Mouse (Mus musculus): ENCODE data around the gene Nol4l.

Gene Nol4l

DNA sequence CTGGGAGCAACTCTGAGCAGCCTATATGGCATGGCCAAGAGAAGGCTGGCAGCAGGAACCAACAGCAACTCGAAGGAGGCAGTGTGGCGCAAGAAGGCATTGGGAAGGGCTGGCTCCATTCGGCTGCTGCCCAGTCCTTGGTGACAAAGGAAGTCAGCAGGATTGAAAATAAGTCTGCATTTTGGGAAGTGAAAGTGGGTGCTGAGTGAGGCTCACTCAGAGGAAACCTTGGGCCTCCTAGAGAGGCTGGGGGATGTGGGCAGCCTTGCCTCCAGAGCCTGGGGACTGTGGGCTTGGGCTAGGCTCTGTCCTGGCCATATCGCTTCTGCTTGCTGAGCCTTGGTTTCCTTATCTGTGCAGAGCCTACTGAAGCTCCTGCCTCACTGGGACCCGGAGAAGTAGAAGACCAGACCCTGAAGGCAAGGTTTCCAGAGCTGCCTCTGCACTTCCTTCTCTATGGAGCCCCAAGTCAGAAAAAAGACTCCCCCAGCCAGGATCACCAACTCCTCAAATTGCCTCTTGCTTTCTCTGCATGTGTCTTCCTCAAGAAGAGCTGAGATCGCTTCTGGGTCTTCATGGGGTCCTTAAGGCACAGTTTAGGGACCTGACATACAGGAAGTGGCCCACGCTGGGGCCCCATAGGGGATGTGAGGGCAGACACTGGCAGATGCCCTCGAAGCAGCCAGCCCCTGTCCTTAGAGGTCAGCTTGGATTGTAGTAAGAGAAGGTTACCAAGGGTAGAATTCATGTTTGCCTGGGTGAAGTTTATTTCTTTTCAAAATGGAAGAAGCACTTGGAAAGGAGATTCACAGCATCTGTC, 14.3 kb upstream of the Nol4l start:
- DNase-seq (ENCODE audit: low spot score): no peak

DNA sequence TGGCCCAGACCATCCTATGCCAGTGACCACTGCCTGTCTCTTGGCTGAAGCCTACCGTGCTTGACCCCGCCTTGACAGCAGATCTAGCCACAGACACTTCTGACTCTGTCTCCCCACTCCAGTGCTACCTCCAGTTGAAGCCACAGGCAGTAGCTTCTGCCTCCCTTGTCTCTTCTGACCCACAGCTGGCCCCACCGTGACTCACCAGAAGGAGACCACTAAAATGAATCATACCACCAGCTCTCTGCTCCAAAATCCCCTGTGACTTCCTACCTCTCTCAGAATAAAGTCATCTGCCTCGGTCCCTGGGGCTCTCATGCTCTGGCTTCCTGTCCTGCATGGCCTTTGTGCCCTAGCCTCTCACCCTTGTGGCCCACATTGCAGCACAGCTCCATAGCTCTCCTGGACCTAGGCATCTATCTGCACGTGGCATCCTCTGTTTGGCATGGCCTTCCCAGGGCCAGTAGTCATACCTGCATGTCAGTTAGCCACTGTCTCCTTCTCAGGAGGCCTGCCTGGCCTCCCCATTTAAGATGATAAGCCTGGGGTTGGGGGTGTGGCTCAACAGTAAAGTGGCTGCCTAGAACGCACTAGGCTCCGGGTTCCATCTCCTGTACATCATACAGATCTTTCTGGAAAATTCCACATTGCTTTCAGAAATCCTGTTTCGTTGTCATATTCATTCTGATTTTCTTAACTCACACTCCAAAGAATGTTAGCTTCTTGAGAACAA, 13.3 kb upstream of the Nol4l start:
- no peak for DNase-seq (ENCODE audit: low spot score)

GRCm38 (mm10) chr2:153538898-153539297, 9.1 kb upstream of the Nol4l start:
- DNase-seq (ENCODE audit: low spot score): no peak

DNA sequence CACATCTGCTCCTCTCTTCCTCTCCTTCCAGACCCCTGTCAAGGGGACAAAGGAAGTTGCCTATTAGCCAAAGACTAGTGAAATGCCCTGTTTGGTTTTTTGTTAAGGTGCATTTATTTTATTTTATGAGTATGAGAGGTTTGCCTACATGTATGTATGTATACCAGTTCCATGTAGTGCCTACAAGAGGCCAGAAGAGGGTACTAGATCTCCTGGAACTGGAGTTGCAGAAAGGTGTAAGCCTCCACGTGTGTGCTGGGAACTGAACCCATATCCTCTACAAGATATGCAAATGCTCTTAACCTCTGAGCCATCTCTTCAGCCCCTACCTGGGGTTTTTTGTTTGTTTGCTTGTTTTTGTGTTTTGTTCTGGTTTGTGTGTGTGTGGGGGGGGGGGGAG, 4.2 kb upstream of the Nol4l start:
- DNase-seq (ENCODE audit: low spot score): no peak

DNA sequence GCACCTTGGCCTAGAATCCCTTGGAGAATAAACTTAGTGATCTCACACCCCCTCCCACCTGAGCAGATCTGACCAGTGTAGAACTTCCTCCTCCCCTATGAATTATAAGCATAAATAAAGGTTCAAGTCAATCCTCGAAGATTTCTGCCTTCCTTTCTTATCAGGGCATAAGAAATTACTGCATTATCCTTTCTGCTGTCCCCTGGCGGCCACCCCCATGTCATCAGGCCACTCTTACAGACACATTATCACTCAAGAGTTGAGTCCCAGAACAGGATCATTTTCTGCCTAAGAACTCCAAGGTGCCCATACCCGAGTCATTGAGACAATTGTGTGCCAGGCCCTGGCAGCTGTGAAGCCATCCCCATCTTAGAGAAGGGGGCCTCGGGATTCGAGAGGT, 1.2 kb upstream of the Nol4l start:
- DNase-seq (ENCODE audit: low spot score): no peak

DNA sequence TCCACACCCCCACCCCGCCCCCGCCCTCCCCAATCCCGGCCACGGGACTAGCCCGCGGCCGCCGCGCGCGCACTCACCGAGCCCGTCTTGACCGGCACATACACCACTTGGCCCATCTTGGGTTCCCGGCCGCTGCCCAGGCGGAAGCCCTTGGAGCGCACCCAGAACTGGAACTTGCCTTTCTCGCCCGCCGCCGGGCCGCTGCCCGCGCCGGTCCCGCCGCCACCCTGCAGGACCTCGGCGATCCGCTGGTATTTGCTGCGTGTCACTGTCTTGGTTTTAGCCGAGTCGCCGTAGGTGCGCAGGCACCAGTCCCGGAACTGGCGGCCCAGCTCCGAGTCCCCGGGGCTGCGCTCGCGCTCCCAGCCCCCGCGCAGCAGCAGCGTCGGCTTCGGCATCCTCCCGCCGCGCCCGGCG, 398 bp downstream of the Nol4l start:
- peak; percentile 48 for DNase-seq (ENCODE audit: low spot score)

DNA sequence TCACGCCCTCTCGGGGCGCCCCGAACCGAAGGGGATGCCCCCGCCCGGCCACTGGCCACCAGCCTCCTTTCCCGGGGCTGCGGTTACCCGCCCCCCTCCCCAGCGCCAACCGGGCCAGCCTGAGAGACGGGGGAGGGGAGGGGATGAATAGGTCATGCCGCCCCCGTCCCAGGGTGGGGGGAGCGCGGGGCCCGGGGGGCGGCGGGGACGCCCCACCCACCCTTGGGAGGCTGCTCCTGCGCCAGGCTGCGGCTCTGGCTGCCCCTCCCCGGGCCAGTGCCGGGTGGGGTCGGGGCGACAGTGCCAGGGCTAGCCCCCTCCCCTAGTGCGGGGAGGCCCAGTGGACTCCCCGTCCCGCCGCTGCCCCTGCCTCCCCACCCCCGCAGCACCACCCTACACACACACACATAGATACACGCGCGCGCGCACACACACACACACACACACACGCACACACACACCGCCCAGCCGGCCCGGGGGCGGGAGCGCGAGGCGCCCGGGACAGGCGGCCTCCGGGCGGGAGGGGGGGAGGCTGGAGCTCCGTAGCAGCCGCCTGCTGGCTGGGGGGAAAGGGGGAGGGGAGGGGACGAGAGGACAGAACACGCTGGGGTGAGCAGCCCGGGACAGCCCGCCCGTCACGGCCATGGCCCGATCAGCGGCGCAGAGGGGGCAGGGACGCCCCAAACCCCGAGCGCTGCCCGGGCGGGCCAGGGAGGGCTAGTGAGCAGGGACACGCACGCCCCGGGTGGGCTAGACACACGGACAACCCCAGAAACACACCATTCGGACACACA, 1.0 kb downstream of the Nol4l start:
- DNase-seq (ENCODE audit: low spot score): peak; percentile 36

DNA sequence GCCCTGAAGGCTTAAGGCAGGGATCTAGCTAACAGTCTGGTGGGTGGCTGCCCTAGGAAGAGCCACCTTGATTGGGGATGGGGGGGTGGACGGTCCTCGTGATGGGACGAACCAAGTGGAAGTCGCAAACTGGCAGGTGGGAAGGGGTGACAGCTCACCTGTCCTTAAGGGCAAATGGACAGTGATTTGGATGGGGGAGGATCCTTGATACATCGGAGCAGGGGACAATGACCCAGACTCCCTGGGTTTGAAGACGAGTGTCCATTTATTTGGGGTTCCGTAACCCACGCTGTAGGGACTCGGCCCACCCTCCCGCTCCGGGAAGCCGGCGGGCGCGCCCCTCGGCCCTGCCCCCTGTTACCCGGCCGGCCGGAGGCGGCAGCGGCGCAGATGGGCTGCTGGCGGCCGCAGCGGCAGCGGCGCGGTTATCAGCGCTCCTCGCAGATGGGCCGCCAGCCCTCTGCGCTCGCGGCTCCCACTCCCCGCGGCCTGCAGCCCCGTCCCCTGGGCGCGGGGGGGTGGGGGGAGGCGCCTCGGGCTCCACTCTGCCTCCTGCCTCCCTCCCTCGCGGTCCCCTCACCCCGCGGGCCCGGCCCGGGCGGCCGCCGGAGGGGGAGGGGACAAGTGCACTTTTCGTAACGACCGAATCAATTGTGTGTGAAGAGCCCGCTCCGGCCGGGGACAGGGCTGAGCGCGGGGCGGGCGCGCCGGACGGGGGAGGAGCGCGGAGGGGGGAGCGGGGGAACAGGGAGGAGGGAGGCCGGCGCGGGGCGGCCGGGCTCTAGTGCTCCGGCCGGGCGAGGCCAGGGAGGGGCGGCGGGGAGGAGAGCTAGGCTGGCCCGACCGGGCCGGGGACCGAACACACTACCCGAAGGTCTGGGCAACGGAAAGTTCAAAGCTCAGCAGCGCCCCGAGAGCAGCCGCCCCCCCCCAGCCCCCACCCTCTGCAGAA, 1.9 kb downstream of the Nol4l start:
- DNase-seq (ENCODE audit: low spot score): peak; percentile 57

DNA sequence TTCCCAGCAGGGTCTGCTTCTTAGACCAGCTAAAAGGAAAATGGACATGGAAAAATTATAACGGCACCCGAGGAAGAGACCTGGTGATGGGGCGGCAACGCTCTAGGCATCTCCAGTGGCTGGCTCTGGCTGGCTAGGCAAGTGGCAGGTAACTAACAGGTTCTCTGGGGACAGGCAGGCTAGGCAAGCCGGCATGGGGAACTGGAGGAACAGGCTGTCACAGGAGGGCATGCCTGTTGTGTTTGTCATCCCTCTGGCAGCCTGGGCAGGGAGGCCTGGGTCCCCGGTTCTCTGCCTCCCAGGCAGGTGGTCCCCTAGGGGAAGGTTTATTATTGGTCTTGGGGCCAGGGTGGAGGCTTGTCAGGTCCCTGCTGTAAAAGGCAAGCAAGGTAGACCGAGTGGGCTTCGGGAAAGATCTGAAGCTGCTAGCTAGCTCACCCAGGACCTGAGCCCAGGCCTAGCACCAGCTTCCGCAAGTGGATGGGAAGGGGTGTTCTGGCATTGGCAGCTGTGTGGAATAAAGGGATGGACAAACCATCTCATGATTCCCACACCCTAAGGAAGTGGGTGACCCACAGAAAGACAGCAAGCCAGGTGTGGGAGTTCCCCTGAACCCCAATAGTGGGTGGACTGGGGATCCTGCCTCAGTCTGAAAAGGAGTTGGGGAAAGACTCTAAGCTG, 2.8 kb downstream of the Nol4l start:
- DNase-seq (ENCODE audit: low spot score): peak; percentile 77

- peak; percentile 70 for DNase-seq (ENCODE audit: low spot score)
These were observed 3.9 kb downstream of the Nol4l start for GRCm38 (mm10) chr2:153525906-153526311.

- DNase-seq (ENCODE audit: low spot score): no peak
These were observed 5.0 kb downstream of the Nol4l start for GRCm38 (mm10) chr2:153524727-153525126.

DNA sequence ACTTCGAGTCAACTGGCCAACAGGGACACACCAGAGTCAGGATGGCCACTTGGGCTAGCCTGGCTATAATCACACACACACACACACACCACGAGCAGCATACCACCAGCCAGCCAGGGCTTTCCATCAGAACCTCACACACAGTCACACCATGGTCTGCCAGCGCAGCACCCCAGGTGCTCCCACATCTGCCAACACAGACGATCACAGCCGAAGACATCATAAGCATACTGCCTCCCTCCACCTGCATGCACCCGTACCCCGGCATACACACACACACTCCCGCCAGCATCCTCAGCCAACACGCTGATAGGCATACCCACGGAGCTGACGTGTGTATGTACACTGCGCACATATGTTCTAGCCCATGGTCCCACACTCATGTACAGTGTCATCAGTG, 6.1 kb downstream of the Nol4l start:
- no peak for DNase-seq (ENCODE audit: low spot score)

- no peak for DNase-seq (ENCODE audit: low spot score)
These were observed 6.6 kb downstream of the Nol4l start for GRCm38 (mm10) chr2:153523143-153523542.

- no peak for DNase-seq (ENCODE audit: low spot score)
These were observed 7.5 kb downstream of the Nol4l start for GRCm38 (mm10) chr2:153522270-153522669.

- DNase-seq (ENCODE audit: low spot score): no peak
These were observed 9.7 kb downstream of the Nol4l start for GRCm38 (mm10) chr2:153520057-153520456.

- DNase-seq (ENCODE audit: low spot score): no peak
These were observed 12.8 kb downstream of the Nol4l start for GRCm38 (mm10) chr2:153516961-153517360.

DNA sequence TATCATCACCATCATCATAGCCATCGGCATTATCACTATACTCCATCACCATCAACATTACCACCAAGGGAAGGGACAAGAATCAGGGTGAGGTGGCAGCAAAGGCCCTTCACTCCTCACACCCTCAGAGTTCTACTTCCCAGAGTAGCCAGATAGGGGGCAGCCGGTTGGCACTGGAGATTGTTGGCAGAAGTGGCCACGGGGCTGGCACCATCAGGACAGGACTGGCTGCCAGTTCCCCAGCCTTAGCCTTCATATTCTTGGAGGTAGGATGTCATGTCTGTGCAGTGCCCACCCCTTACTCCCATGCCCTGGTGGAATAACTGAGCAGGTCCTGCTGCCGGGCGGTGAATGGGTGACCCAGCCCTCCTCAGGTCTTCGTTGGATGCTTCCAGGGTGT, 14.2 kb downstream of the Nol4l start:
- DNase-seq (ENCODE audit: low spot score): no peak

- no peak for DNase-seq (ENCODE audit: low spot score)
These were observed 15.0 kb downstream of the Nol4l start for GRCm38 (mm10) chr2:153514497-153515380.

DNA sequence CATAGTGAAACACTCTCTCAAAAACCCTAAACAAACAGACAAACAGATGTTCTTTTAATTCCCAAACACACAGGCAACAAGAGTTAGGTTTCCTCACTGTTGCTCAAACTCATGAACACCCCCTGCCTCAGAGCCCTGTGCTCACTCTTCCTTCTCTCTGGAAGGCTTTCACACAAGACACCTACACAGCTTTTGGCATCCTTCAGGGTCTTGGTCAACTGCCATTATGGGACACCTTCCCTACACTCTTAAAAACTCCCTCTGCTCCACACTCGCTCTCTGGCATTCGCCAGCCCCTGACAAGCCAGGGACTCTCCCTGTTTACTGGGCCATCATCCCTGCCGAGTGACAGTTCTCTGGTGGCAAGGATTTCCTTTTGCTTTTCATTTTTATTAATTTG, 15.8 kb downstream of the Nol4l start:
- DNase-seq (ENCODE audit: low spot score): no peak

Measured in urinary bladder, postnatal 14 days (tissue).